Mouse (Mus musculus) right cerebral cortex, postnatal 14 days (tissue): ENCODE measurements around the gene Saal1.
"Not testable (repeated sequence)": the region's sequence is repeated elsewhere in the genome, so short reads cannot be mapped to it uniquely, and the experiment has no call there.

Experiments
- DNase-seq: peaks from one replicate; pipeline ENCODE4 v3.0.0; 2022

Saal1 gene

GRCm38 (mm10) chr7:46680732-46681131 is 29.7 kb downstream of the Saal1 start:
- DNase-seq: no peak

- DNase-seq: not testable (repeated sequence)
Measured at GRCm38 (mm10) chr7:46679044-46679443, 31.4 kb downstream of the Saal1 start.

- no peak for DNase-seq
Measured at GRCm38 (mm10) chr7:46678417-46678816, 32.1 kb downstream of the Saal1 start.

GRCm38 (mm10) chr7:46676808-46677360 is 33.6 kb downstream of the Saal1 start:
- DNase-seq: no peak

GRCm38 (mm10) chr7:46675886-46676285 is 34.6 kb downstream of the Saal1 start:
- no peak for DNase-seq

GRCm38 (mm10) chr7:46675061-46675460 is 35.4 kb downstream of the Saal1 start:
- DNase-seq: no peak

GRCm38 (mm10) chr7:46672160-46672672 is 38.3 kb downstream of the Saal1 start, which contains the start of gene Tph1:
Gene Tph1, minus strand, starts transcription at chr7:46672537.
- DNase-seq: no peak

GRCm38 (mm10) chr7:46667256-46667655 is 43.2 kb downstream of the Saal1 start:
- peak; percentile 22 for DNase-seq

GRCm38 (mm10) chr7:46665236-46665635 is 45.2 kb downstream of the Saal1 start:
- peak; percentile 34 for DNase-seq

- no peak for DNase-seq
Measured at GRCm38 (mm10) chr7:46661591-46662090, 48.8 kb downstream of the Saal1 start.

GRCm38 (mm10) chr7:46652279-46652678 is 58.2 kb downstream of the Saal1 start:
- no peak for DNase-seq

GRCm38 (mm10) chr7:46650231-46650630 is 60.2 kb downstream of the Saal1 start:
- DNase-seq: not testable (repeated sequence)

- DNase-seq: no peak
Measured at GRCm38 (mm10) chr7:46648431-46649140, 61.9 kb downstream of the Saal1 start.

- DNase-seq: peak; percentile 23
Measured at GRCm38 (mm10) chr7:46643172-46643571, 67.3 kb downstream of the Saal1 start.

- DNase-seq: no peak
Measured at GRCm38 (mm10) chr7:46640062-46640461, 70.4 kb downstream of the Saal1 start.

- DNase-seq: peak; percentile 82
Measured at GRCm38 (mm10) chr7:46639692-46640031, 70.8 kb downstream of the Saal1 start, which contains the start of gene Sergef. Gene Sergef, minus strand, starts transcription at chr7:46639807.

GRCm38 (mm10) chr7:46638889-46639691 is 71.4 kb downstream of the Saal1 start:
- DNase-seq: no peak
